Mouse (Mus musculus) fat pad, adult 2 months (tissue): ENCODE data around the gene Fam160b1.

ENCODE experiments used
- DNase-seq: peaks from one replicate; pipeline ENCODE4 v3.0.0-alpha.2; 2011; ENCODE audit warnings: low read depth, low spot score; ENCODE audit errors: extremely low read depth

The Fam160b1 gene

DNA sequence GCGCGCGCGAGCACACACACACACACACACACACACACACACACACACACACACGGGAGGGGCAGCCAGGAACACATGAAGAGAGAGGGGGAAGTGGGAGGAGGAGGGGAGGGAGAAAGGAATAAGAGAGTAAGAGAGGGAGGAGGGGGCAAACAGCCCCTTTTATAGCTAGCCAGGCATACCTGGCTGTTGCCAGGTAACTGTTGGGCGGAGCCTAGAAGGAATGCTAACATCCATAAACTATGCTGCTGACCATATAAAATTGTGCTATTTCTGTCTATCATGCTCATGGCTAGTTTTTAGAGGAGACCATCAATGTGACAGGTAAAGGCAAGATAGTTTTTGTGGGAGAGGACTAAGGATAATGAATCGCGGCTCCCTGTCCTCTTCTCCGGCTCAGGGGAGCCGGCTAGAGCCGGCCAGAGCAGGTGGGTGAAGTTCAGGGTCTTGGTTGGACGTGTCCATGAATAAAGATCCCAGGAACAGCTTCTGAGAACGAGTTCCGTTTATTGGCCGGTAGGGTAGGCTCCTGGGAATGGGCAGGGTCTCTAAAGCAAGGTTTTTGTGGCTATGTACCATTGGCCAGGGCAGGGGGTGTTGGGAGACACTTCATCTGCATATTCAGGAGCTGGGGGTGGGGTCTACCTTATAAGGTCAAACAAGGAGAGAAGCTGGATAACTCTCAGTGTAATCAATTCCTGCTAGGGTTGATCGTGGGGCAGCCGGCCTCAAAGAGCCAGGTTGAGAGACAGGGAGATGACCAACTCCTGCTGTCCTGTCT, 57.5 kb downstream of the Fam160b1 start:
- DNase-seq, result no peak

DNA sequence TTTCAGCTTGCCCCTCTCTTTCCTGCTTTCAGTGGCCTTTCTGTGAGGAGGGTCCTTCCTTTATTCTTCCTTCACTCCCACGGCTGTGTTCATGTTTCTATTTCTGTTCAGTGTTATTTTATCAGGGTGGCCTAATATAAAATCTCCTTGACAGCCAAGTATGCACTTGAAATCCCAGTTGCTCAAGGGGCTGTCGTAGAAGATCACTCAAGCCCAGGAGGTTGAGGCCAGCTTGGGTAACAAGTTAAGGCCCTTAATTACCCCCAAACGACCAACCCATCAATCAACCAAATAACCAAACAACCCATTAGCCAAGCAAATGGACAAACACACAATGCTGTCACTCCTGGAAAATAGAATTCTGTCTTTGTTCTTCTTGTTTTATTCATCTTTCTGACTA, 62.9 kb downstream of the Fam160b1 start:
- no peak for DNase-seq

DNA sequence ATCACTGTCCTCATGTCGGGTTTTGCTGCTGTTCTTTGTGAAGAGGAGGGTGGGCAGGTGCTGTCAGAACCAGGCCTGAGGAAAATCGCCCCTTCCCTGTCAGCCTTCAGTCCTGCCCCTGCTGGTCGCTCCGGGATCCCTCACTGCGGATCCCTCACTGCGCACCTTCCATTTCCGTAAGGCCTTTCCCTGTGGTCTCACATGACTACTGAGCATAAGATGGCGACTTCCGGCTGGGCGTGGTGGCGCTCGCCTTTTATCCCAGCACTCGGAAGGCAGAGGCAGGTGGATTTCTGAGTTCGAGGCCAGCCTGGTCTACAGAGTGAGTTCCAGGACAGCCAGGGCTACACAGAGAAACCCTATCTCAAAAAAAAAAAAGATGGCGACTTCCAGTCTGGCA, 64.8 kb downstream of the Fam160b1 start:
- no peak for DNase-seq

DNA sequence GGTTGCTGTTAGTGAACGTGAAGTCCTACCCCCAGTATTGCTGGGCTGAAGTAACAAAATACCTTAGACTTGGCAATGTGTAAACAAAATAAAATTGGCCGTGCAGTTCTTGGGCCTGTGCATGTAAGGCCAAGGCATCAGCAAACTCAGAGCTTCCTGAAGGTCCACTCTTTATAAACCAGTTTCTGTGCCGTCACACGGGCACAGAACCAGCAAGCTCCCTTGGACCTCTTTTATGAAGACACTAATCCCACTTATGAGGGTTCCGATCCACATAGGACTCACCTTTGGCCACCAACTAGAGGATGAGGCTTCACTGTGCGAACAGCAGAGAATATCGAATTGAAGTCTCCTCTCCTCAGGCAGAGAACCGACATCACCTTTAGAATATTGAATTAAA, 66.4 kb downstream of the Fam160b1 start:
- DNase-seq, result no peak

DNA sequence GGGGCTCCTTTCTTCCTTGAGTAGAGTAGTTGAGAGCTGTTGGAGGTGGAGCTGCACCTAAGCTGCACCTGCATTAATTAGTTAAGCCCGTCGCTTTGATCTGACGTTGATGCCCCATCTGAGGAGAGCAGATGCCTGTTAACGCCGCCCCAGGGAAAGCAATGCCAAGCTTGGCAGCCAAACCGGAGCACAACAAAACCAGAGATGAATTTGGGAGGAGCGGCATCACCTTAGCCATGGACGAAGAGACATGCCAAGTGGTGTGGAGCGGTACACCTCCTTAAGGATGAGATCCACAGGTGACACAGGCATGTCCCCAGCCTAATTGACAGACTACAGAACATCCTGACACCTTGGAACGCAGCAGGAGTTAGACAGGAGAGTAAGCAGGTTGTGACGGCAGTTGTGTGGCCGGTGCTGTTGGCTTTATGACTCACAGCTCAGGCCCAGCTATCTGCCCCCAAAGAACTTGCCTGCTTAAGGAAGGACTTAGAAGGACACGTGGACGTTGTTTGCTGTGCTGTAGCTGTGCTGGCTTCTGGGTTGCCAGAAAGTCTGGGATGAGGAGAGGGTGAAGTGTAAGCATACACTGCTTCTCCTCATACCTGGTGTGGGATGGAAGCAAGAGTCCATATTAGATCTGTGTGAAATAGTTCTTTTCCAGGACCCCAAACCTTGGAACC, 67.4 kb downstream of the Fam160b1 start:
- no peak for DNase-seq

DNA sequence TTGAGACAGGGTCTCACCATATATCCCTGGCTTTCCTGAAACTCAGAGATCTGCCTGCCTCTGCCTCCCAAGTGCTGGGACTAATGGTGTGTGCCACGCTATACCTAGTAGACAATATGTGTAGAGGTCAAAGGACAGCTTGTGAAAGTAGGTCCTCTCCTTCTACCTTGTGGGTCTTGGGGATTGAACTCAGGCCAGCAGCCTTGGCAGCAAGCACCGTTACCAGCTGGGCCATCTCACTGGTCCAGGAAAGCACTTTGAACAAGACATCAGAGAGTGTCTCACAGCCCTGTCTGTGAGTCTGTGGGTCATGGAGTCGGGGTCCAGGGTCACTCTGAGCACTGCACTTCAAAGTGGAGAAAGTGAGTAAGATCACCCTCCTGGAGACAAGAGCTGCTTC, 68.2 kb downstream of the Fam160b1 start:
- DNase-seq, result no peak

DNA sequence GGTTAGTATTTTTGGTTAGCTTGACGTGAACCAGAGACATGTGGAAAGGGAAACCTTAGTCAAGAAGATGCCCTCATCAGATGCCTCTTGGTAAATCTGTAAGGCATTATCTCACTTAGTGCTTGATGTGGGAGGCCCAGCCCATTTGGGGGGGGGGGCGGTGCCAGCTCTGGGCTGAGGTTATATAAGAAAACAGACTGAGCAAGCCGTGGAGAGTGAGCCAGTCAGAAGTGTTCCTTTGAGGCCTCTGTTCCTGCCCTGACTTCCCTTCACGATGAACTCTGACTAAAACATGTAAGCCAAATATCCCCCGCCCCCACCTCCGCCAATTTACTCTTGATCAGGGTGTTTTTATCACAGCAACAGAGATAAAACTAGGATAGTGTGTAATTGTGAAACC, 69.4 kb downstream of the Fam160b1 start:
- DNase-seq, result no peak

DNA sequence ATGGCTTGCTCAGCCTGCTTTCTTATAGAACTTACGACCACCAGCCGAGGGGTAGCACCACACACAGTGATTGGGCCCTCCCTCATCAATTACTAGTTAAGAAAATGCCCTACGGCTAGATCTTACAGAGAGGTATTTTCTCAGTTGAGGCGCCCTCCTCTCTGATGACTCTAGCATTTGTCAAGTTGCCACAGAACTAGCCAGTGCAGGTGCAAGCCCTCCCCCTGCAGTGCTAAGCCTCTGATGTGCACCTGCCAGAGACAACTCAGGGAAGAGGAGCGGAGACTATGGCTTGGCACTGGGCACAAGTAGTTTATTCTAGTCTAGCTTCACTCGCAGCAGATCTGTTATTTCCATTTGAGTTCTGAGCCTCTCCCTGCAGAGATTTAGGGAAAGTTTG, 71.0 kb downstream of the Fam160b1 start:
- no peak for DNase-seq

DNA sequence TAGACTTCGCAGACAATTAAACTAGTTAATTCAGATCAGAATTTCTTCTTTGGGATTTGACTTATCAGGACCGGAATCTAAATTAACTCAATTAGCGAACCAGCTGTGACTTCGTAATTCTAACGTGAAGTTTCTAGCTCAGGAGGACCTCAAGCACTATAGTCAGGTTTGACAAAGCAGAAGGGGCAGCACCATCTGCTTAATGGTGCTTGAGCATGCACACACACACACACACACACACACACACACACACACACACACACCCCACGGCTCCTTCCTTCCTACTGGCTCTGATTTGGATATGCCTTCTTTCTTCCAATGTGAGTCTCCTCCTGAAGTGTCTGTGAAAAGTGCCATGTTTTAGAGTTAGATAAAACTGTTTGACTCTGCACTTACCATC, 73.5 kb downstream of the Fam160b1 start:
- DNase-seq, result no peak

DNA sequence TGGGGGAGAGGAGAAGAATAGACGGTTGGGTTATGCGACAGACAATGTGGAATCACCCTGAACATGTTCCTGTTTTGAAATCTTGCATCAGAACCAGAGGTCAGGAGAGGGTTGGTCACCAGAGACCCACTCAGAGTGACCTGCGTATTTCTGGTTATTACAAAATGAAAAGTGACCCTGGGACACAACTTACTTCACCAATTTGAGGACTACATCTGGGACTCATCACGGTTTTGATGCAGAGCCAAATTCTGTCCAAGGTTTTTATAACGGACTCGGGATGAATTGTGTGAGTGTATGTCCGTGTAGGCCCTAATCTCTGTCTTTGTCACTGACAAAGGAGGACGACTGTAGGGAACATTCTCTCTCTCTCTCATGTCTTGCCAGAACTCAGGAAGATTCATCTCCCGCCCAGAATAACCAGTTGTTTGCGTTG, 76.1 kb downstream of the Fam160b1 start:
- no peak for DNase-seq

DNA sequence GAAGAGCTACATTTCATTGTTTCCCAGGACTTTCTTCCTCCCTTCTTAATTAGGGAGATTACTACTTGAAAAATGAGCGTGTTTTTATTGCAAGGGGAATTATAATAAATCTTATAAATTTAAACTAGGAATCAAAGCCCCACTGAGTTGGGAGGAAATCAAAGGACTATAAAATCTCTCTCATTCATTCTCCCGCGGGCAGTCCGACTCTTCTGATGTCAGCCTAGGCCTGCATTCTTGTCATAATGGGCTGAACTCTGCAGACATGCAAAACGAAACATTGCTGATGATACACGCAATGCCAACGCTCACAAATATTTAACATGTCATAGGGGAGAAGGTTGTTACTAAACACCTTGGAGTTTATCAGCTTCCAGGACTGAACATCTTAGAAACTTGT, 76.6 kb downstream of the Fam160b1 start:
- no peak for DNase-seq
